Mouse (Mus musculus) cortical plate, adult 2 months (tissue): ENCODE measurements around the gene Stk24. TPM values are rescaled to one million over a fixed set of nuclear protein-coding genes. Genes with fewer than 3 reads are reported as not detected.
"Not testable (repeated sequence)": the region's sequence is repeated elsewhere in the genome, so short reads cannot be mapped to it uniquely, and the experiment has no call there.

Experiments
- H3K27ac ChIP-seq: fragments of 200-500 bp; 2 replicates; pipeline ENCODE4 v1.5.1; 2012; ENCODE audit warnings: low read length, control low read depth, inconsistent platforms; ENCODE audit not compliant: insufficient read depth
- H3K4me1 ChIP-seq: fragments of 200-500 bp; 2 replicates; pipeline ENCODE4 v1.6.1; 2011; ENCODE audit warnings: low read length; ENCODE audit not compliant: control insufficient read depth, insufficient read depth
- H3K4me3 ChIP-seq: fragments of 200-500 bp; 2 replicates; pipeline ENCODE4 v1.5.1; 2011; ENCODE audit warnings: mild to moderate bottlenecking, low read length, control low read depth; ENCODE audit not compliant: insufficient read depth
- CTCF ChIP-seq: fragments of 200-500 bp; IDR thresholded peaks from 2 replicates; pipeline ENCODE4 v1.5.1; 2011; ENCODE audit warnings: mild to moderate bottlenecking, control low read depth, low read length; ENCODE audit not compliant: insufficient read depth; ENCODE audit errors: extremely low read depth
- POLR2A ChIP-seq: fragments of 200-500 bp; IDR thresholded peaks from 2 replicates; pipeline ENCODE4 v1.6.1; 2011; ENCODE audit warnings: mild to moderate bottlenecking, low read length, control low read depth; ENCODE audit not compliant: insufficient read depth; ENCODE audit errors: extremely low read depth
- polyA plus RNA-seq: library from polyadenylated mRNA; depleted of rRNA; stranded (reverse); fragments of >200 nt; gene quantifications from 2 replicates; pipeline ENCODE4 v1.2.3, GENCODE M21; 2012

Gene Stk24
- polyA plus RNA-seq, 1 experiment = 29.0 TPM

DNA sequence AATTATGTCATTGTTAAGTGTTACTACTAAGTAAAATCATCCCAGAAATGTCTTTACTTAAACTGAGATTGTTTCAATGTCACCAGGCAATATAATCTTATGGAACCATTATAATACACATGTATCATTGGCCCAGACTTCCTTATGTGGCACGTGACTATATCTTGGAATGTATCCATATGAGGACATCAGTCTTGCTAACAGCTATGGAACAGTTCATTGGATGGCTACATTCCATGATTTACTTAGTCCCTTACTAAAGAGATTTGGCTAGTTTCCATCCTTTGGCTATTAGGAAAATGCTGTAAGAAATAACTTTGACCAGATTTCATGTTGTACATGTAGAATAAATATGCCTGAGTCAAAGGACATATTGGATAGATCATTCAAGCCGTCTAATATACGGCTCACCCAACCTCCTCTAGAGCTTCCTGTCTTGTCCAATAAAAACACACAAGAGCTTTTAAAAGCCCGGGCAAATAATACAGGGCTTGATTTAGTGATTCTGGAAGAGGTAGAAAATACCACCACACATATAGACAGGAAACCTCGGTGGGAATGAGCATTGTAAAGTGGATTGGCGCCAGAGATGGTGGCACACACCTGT is 34.9 kb upstream of the Stk24 start:
- Histone ChIP-seq H3K4me1 (no peaks in the 10 kb centered on the region), H3K27ac (no peak overlapping the region), H3K4me3 (no peak overlapping the region)
- TF ChIP-seq CTCF = no peak
- no peak for TF ChIP-seq POLR2A

DNA sequence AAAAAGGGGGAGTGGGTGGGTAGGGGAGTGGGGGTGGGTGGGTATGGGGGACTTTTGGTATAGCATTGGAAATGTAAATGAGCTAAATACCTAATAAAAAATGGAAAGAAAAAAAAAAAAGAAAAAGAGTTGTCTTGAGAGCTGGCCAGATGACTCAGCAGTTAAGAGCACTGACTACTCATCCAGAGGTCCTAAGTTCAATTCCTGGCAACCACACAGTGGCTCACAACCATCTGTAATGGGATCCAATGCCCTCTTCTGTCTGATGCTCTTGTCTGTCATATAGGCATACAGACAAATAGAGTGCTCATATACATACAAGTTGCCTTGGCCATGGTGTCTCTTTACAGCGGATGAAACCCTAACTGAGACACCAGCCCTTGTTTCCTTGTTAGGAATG is 33.9 kb upstream of the Stk24 start:
- not testable (repeated sequence) for H3K27ac ChIP-seq, H3K4me1 ChIP-seq, H3K4me3 ChIP-seq

DNA sequence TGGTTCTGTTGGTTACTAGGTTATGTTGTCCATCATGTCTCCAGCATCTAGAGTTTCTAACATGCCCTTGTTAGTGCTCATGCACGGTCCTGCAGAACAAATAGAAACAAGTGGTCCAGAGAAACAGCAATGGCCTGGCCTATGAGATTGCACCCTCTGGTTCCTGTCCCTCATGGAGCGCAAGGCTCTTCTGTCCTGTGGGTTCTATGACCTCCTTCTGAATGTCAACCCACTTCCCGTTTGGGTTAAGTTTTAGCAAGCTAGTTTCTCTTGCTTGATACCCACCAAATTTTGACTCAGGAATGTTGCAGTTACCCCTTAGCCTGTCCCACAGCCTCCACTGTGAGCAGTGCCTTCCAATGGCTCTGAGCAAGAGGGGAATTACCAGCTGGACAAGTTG is 29.1 kb upstream of the Stk24 start:
- Histone ChIP-seq H3K4me1 (no peaks in the 10 kb centered on the region), H3K4me3 (no peak overlapping the region), H3K27ac (no peak overlapping the region)
- no peak for TF ChIP-seq CTCF
- TF ChIP-seq POLR2A = no peak

DNA sequence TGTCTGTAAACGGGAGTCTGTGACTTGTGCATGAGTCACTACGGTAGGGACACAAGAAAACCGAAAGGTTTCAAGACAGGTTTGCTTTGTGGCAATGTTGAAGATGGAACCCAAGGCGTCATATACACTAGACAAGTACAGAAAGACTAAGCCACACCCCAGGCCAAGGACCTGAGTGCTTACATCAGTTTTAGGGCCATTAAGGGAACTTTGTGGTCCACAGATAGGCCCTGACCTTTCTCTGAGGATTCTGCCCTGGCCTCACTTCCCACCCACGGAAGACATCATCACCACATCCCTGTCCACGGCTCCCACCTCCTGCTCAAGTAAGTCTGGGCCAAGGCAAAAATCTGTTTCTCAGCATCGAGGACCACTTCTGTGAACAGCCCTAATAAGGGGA is 27.1 kb upstream of the Stk24 start:
- Histone ChIP-seq H3K4me1 (no peaks in the 10 kb centered on the region), H3K4me3 (no peak overlapping the region), H3K27ac (no peak overlapping the region)
- TF ChIP-seq CTCF = no peak
- no peak for TF ChIP-seq POLR2A

DNA sequence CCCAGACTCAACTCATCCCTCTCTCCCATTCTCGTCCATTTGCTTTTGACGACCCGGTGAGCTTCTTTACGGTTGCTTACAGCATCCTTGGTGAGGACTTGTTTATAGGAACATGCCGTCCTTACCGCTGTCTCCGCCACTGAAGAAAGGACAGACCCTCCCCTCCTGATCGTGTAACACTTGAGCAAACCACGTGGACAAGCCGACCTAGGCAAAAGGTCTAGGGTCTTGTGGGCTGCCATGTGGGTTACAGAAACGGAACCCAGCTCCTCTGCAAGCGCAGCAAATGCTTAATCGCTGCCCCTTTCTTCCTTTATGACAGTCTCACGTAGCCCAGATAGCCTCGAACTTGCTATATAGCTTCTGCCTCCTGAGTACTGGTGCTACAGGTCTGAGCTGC is 25.7 kb upstream of the Stk24 start:
- no peak for TF ChIP-seq CTCF
- no peak for TF ChIP-seq POLR2A
- Histone ChIP-seq H3K4me3 (no peak overlapping the region), H3K27ac (no peak overlapping the region), H3K4me1 (no peaks in the 10 kb centered on the region)

DNA sequence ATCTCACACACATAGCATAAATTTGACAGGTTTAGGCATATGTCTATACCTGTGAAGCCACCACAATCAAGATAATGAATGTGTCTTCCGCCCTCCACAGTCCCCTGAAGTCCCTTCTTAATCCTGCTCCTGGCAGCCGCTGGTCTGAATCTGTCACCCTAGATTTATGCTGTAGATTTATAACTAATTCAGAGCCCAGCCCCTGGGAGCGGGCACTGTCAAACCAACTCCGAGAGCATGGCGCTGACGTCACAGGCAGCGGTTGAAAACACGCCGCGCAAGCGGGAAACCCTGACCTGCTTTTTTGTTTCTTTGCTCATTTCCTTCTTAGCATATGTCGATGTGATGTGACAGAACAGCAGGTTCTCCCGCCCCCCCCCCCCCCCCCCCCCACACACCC is 25.3 kb upstream of the Stk24 start:
- TF ChIP-seq POLR2A (no peak), CTCF (no peak)
- Histone ChIP-seq H3K4me3 (no peak overlapping the region), H3K4me1 (no peaks in the 10 kb centered on the region), H3K27ac (no peak overlapping the region)

DNA sequence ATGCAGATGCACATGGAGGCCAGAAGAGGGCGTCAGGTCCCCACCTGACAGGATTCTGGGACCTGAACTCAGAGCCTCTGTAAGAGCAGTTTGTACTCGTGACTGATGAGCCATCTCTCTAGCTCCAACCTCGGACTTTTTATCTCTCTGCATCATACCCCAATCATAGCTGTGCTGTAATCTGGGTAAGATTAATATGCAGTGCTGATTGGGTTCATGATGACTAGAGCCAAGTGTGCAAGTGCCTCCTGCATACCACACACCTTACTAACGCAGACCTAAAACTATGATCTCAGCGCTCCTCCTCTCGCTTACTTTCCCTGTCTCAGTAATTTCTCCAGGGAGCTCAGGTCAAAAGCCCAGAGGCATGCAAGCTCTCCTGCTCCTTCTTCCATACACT is 19.9 kb upstream of the Stk24 start:
- TF ChIP-seq POLR2A (no peak), CTCF (no peak)
- Histone ChIP-seq H3K4me3 (no peak overlapping the region), H3K27ac (no peak overlapping the region), H3K4me1 (no peaks in the 10 kb centered on the region)

DNA sequence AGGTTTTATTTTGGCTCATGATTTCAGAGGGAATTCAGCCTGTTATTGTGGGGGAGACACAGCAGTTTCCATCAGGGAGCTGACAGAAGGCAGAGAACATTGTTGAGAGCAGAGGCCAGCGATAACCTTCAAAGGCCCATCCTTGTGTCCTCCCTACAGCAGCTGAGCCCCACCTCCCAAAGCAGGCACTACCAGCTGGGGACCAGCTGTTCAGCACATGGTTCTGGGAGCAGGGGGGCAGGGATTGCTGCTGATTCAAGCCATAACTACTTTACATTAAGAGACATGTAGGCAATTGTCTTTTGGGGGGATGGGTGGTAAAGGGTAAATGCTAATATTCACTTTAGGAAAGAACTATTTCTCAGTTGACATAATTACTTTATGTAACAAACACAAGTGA is 17.7 kb upstream of the Stk24 start:
- TF ChIP-seq POLR2A (no peak), CTCF (no peak)
- no peak overlapping the region for H3K4me3 ChIP-seq
- no peaks in the 10 kb centered on the region for H3K4me1 ChIP-seq
- no peak overlapping the region for H3K27ac ChIP-seq

DNA sequence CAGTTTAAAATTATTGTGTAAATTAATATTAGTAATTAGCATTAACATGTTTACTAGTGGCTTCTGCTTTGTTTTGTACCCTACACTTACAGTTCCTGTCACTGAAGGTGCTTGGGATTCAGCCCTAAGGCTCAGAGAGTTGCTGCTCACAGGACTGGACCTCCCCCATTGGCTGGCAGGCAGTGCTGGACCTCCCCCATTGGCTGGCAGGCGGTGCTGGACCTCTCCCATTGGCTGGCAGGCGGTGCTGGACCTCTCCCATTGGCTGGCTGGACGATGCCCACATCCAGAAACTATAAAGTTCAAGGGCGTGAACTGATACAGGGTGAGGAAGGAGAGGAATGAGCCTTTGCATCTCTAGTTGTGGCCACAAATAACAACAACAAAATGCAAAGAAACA is 15.3 kb upstream of the Stk24 start:
- TF ChIP-seq CTCF = no peak
- TF ChIP-seq POLR2A = no peak
- Histone ChIP-seq H3K4me1 (no peaks in the 10 kb centered on the region), H3K27ac (no peak overlapping the region), H3K4me3 (no peak overlapping the region)

DNA sequence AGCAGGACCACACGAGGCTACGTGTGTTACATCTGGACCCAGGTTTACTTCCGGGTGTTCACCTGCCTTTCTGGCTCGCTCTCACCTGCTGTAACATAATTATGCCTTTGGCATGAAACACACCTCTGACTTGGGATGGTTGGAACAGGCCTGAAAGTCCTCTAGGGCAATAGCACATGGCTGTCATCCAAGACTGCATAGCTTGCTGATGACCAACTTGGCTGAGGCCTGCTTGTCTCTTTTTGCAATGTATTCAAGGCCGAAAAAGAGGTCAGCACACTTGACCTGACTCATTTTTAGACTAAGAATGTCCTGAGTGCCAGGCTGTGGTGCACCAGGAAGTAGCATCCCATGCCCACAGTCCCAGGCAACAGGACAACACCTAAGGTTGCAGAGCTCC is 12.1 kb upstream of the Stk24 start:
- TF ChIP-seq CTCF (no peak), POLR2A (no peak)
- H3K4me3 ChIP-seq = no peak overlapping the region
- H3K4me1 ChIP-seq = no peaks in the 10 kb centered on the region
- no peak overlapping the region for H3K27ac ChIP-seq

DNA sequence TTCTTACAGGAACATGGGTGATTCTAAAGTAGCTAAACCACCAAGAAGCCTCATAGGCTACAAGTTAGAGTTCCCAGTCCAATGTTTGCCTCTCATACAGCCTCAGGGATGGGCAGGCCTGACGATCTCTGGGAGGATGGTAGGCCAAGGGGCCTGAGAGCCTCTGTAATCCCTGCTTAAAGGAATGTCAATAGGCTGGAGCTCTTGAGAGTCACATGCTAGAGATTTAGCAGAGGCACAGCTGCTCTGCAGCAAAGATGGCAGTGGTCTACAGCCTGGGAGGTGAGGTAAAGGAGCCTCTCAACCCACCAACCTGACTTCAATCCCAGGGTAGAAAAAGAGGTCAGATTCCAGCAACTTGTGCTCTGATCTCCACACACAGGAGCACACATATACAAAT is 7.9 kb upstream of the Stk24 start:
- Histone ChIP-seq H3K4me1 (no peaks in the 10 kb centered on the region), H3K27ac (no peak overlapping the region), H3K4me3 (no peak overlapping the region)
- TF ChIP-seq CTCF = no peak
- no peak for TF ChIP-seq POLR2A
